8 mouse cellular contexts compared by ENCODE assay signal in the genomic region with DNA sequence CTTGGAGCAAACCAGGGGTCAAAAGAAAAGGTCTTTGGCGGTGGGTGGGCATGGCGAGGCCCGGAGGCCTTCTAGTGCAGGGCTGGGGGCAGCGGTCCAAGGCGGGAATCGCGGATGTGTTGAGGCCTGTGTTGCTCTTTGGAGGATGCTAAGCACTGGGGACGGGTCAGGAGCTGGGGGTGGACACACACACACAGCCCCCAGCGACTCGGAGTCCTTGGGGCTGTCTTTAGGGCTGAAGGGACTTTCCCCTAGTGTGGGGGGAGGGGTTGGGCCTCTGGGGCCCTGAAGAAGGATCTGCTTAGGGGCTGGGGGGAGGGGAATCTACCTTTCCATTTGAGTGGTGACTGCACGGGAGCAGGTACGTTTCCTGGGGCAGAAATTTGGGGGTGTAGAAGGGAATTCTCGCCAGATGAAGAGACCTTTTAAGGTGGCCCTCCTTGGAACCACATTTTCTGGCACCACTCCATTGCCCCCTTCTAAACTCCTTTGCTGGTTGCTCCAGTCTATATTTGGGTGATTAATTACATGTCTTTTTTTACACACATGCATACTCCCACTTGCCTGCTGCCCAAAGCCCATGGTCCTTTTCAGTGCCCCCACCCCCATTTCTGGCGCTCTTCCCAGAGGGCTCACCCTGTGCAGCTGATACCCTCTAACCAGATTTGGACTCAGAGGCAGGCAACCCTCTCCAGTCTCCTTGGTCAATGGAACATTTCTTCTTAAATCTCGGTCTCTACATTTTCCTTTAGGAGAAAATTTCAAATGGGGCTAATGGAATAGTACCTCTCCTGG. TPM values are rescaled to one million over a fixed set of nuclear protein-coding genes. Genes with fewer than 3 reads are reported as not detected.
DNase-seq lines count a peak whose midpoint lies in the region; ATAC-seq and TF ChIP-seq lines count a peak whose summit lies in the region.

No protein-coding gene starts in this region.

- H3K27me3 ChIP-seq in MEL (ENCODE audit: control insufficient read depth in 1 of 2, insufficient read depth in 2 of 2, low read length in 2 of 2): no peaks in the 10 kb centered on the region
- H3K27me3 ChIP-seq in embryonic facial prominence, embryonic 12.5 days: no peaks in the 10 kb centered on the region; the same call in 1 of the 2 replicates
- H3K27me3 ChIP-seq in hindbrain, embryonic 11.5 days (ENCODE audit: control insufficient read depth, insufficient read depth, low read length): peaks cover 2% of the 10 kb centered on the region; the same call in 1 of the 2 replicates
- peaks cover 9% of the 10 kb centered on the region for H3K27me3 ChIP-seq in liver, embryonic 12.5 days (replicated peaks)
- no peaks in the 10 kb centered on the region for H3K27me3 ChIP-seq in neural tube, embryonic 13.5 days

- no peak for DNase-seq in layer of hippocampus, adult 2 months (ENCODE audit: low spot score in 2 of 2)
- DNase-seq in layer of hippocampus, postnatal 14 days (ENCODE audit: low spot score in 2 of 2): no peak
- DNase-seq in MEL (ENCODE audit: low read depth, low spot score): no peak
- DNase-seq in hindbrain, embryonic 11.5 days (ENCODE audit: low spot score): peak; percentile 41
- DNase-seq in urinary bladder, postnatal 14 days (ENCODE audit: low spot score): no peak

- peak; percentile 67 for ATAC-seq in embryonic facial prominence, embryonic 12.5 days (ENCODE audit: insufficient number of reproducible peaks, insufficient read depth, low FRiP score, low TSS enrichment)
- ATAC-seq in hindbrain, embryonic 11.5 days (ENCODE audit: low FRiP score): peak; percentile 84
- peak; percentile 50 for ATAC-seq in liver, embryonic 12.5 days
- peak; percentile 79 for ATAC-seq in neural tube, embryonic 13.5 days (ENCODE audit: low read depth)

- TF ChIP-seq POLR2A in MEL (IDR thresholded peaks at IDR 0.05; ENCODE audit: control insufficient read depth in 1 of 2, insufficient read depth in 1 of 2, low read depth in 1 of 2, low read length in 2 of 2, poor library complexity in 1 of 2): no peak

- no peak for TF ChIP-seq CTCF in layer of hippocampus, adult 2 months (conservative IDR thresholded peaks at IDR 0.05)
- no peak for TF ChIP-seq CTCF in MEL (IDR thresholded peaks at IDR 0.05 in 2 of 3, conservative IDR thresholded peaks at IDR 0.05 in 1 of 3; ENCODE audit: control insufficient read depth in 1 of 3, insufficient read depth in 1 of 3, low read depth in 2 of 3, low read length in 3 of 3, poor library complexity in 1 of 3, severe bottlenecking in 1 of 3)

- no peaks in the 10 kb centered on the region for H3K9me3 ChIP-seq in MEL (replicated peaks; ENCODE audit: insufficient read depth, low read length)
- no peaks in the 10 kb centered on the region for H3K9me3 ChIP-seq in embryonic facial prominence, embryonic 12.5 days
- no peaks in the 10 kb centered on the region for H3K9me3 ChIP-seq in hindbrain, embryonic 11.5 days (ENCODE audit: control insufficient read depth, low read length)
- no peaks in the 10 kb centered on the region for H3K9me3 ChIP-seq in liver, embryonic 12.5 days (replicated peaks)
- no peaks in the 10 kb centered on the region for H3K9me3 ChIP-seq in neural tube, embryonic 13.5 days

- peaks cover 3% of the 10 kb centered on the region; the same call in 1 of the 2 replicates for H3K79me2 ChIP-seq in MEL (ENCODE audit: control insufficient read depth, insufficient read depth, low read length, poor library complexity)

- no peak for TF ChIP-seq EP300 in MEL (IDR thresholded peaks at IDR 0.05; ENCODE audit: low read depth in 1 of 2, low read length in 2 of 2)

- peaks cover 0 to 15% of the 10 kb centered on the region in 2 experiments; a peak in 2 of 4 replicates for H3K36me3 ChIP-seq in MEL (ENCODE audit: control insufficient read depth in 1 of 2, insufficient read depth in 2 of 2, low read length in 2 of 2)
- H3K36me3 ChIP-seq in embryonic facial prominence, embryonic 12.5 days: no peaks in the 10 kb centered on the region
- no peaks in the 10 kb centered on the region for H3K36me3 ChIP-seq in hindbrain, embryonic 11.5 days (ENCODE audit: control insufficient read depth, insufficient read depth, low read length)
- peaks cover 4% of the 10 kb centered on the region; the same call in 1 of the 2 replicates for H3K36me3 ChIP-seq in liver, embryonic 12.5 days
- no peaks in the 10 kb centered on the region for H3K36me3 ChIP-seq in neural tube, embryonic 13.5 days

- WGBS in embryonic facial prominence, embryonic 12.5 days: 25% methylated on average over 15 of the region's 15 CpGs
- WGBS in hindbrain, embryonic 11.5 days: 20% methylated on average over 15 of the region's 15 CpGs
- WGBS in liver, embryonic 12.5 days (ENCODE audit: insufficient replicate concordance): 15% methylated on average over 14 of the region's 15 CpGs
- 21% methylated on average over 15 of the region's 15 CpGs for WGBS in neural tube, embryonic 13.5 days

- H3K4me1 ChIP-seq in MEL (ENCODE audit: control insufficient read depth in 1 of 2, insufficient read depth in 2 of 2, low read length in 2 of 2): peaks cover 6 to 7% of the 10 kb centered on the region in 2 experiments
- no peaks in the 10 kb centered on the region for H3K4me1 ChIP-seq in embryonic facial prominence, embryonic 12.5 days
- H3K4me1 ChIP-seq in hindbrain, embryonic 11.5 days (replicated peaks; ENCODE audit: control insufficient read depth, insufficient read depth, low read length): no peaks in the 10 kb centered on the region
- peaks cover 25% of the 10 kb centered on the region; the same call in 1 of the 2 replicates for H3K4me1 ChIP-seq in liver, embryonic 12.5 days
- H3K4me1 ChIP-seq in neural tube, embryonic 13.5 days (replicated peaks): peaks cover 13% of the 10 kb centered on the region

- TF ChIP-seq RAD21 in MEL (IDR thresholded peaks at IDR 0.05; ENCODE audit: low read depth, low read length): no peak

- H3K4me3 ChIP-seq in layer of hippocampus, adult 2 months: peak overlapping the region; percentile 63
- H3K4me3 ChIP-seq in MEL (ENCODE audit: control insufficient read depth in 1 of 2, insufficient read depth in 1 of 2, low read depth in 2 of 2, low read length in 2 of 2): peak overlapping the region; percentile 57 to 94
- peak overlapping the region; percentile 59 for H3K4me3 ChIP-seq in embryonic facial prominence, embryonic 12.5 days
- peak overlapping the region; percentile 55 for H3K4me3 ChIP-seq in hindbrain, embryonic 11.5 days (ENCODE audit: low read depth, low read length)
- H3K4me3 ChIP-seq in liver, embryonic 12.5 days: peak overlapping the region; percentile 64
- H3K4me3 ChIP-seq in neural tube, embryonic 13.5 days: peak overlapping the region; percentile 55

- H3K4me2 ChIP-seq in embryonic facial prominence, embryonic 12.5 days (replicated peaks): peak overlapping the region; percentile 55
- H3K4me2 ChIP-seq in hindbrain, embryonic 11.5 days (replicated peaks; ENCODE audit: low read depth, low read length): peak overlapping the region; percentile 57
- peak overlapping the region; percentile 74 for H3K4me2 ChIP-seq in liver, embryonic 12.5 days
- peak overlapping the region; percentile 62 for H3K4me2 ChIP-seq in neural tube, embryonic 13.5 days

- peak overlapping the region; percentile 75 for H3K27ac ChIP-seq in layer of hippocampus, adult 2 months
- 0 out of 2 replicates have a peak overlapping the region, but pooled peaks have one; percentile 1 for H3K27ac ChIP-seq in MEL (ENCODE audit: control insufficient read depth, low read depth, low read length)
- peak overlapping the region; percentile 63; the same call in 1 of the 2 replicates for H3K27ac ChIP-seq in embryonic facial prominence, embryonic 12.5 days
- peak overlapping the region; percentile 51; the same call in 1 of the 2 replicates for H3K27ac ChIP-seq in hindbrain, embryonic 11.5 days (ENCODE audit: low read depth, low read length)
- H3K27ac ChIP-seq in liver, embryonic 12.5 days: no peak overlapping the region
- H3K27ac ChIP-seq in neural tube, embryonic 13.5 days (replicated peaks): peak overlapping the region; percentile 75

- peak overlapping the region; percentile 77 for H3K9ac ChIP-seq in MEL (ENCODE audit: control insufficient read depth, low read depth, low read length, poor library complexity, severe bottlenecking)
- peak overlapping the region; percentile 68 for H3K9ac ChIP-seq in embryonic facial prominence, embryonic 12.5 days
- peak overlapping the region; percentile 69 for H3K9ac ChIP-seq in hindbrain, embryonic 11.5 days (ENCODE audit: low read depth, low read length)
- H3K9ac ChIP-seq in liver, embryonic 12.5 days: peak overlapping the region; percentile 73
- H3K9ac ChIP-seq in neural tube, embryonic 13.5 days: peak overlapping the region; percentile 80

RNA-seq across cellular contexts. Expression of gene Zfp275, which starts 0.7 kb away (rescaled TPM):
- total RNA-seq in layer of hippocampus, adult 2 months (2021): 10 to 100 TPM; 11.0 to 11.9 TPM
- total RNA-seq in layer of hippocampus, postnatal 14 days (2021): 10 to 100 TPM; 11.1 to 11.7 TPM
- 4.5 and 4.8 TPM in 2 replicates for total RNA-seq in MEL (2012; rRNA removed)
- 1 to 10 TPM in 1 of 2 experiments, not detected in 1; 5.9 TPM for polyA plus RNA-seq in MEL (2012; ENCODE audit: insufficient read depth in 1 of 2, insufficient read length in 2 of 2, low read depth in 1 of 2, low replicate concordance in 2 of 2, missing spikeins in 1 of 2)
- polyA plus RNA-seq in embryonic facial prominence, embryonic 12.5 days (2016; fragmentation: Nextera tagmentation; extraction: Ambion mirVana): 21.2 and 21.6 TPM in 2 replicates
- 15.0 and 16.9 TPM in 2 replicates for polyA plus RNA-seq in hindbrain, embryonic 11.5 days (2014; fragmentation: Nextera tagmentation; extraction: Ambion mirVana)
- 4.0 and 4.4 TPM in 2 replicates for polyA plus RNA-seq in liver, embryonic 12.5 days (2016; fragmentation: Nextera tagmentation; extraction: Ambion mirVana)
- 10.6 and 11.0 TPM in 2 replicates for polyA plus RNA-seq in neural tube, embryonic 13.5 days (2015; fragmentation: Nextera tagmentation; extraction: Ambion mirVana)

RNA-seq across cellular contexts. Expression of gene Gm45015, which starts 6.5 kb away (rescaled TPM):
- total RNA-seq in layer of hippocampus, adult 2 months (2021): not detected
- total RNA-seq in layer of hippocampus, postnatal 14 days (2021): not detected
- not detected in 2 replicates for total RNA-seq in MEL (2012; rRNA removed)
- not detected for polyA plus RNA-seq in MEL (2012; ENCODE audit: insufficient read depth in 1 of 2, insufficient read length in 2 of 2, low read depth in 1 of 2, low replicate concordance in 2 of 2, missing spikeins in 1 of 2)
- polyA plus RNA-seq in embryonic facial prominence, embryonic 12.5 days (2016; fragmentation: Nextera tagmentation; extraction: Ambion mirVana): not detected in 2 replicates
- not detected in 2 replicates for polyA plus RNA-seq in hindbrain, embryonic 11.5 days (2014; fragmentation: Nextera tagmentation; extraction: Ambion mirVana)
- not detected in 2 replicates for polyA plus RNA-seq in liver, embryonic 12.5 days (2016; fragmentation: Nextera tagmentation; extraction: Ambion mirVana)
- polyA plus RNA-seq in neural tube, embryonic 13.5 days (2015; fragmentation: Nextera tagmentation; extraction: Ambion mirVana): not detected in 2 replicates

RNA-seq across cellular contexts. Expression of gene Xlr5a, which starts 50.4 kb away (rescaled TPM):
- not detected for total RNA-seq in layer of hippocampus, adult 2 months (2021)
- not detected for total RNA-seq in layer of hippocampus, postnatal 14 days (2021)
- total RNA-seq in MEL (2012; rRNA removed): not detected in 2 replicates
- polyA plus RNA-seq in MEL (2012; ENCODE audit: insufficient read depth in 1 of 2, insufficient read length in 2 of 2, low read depth in 1 of 2, low replicate concordance in 2 of 2, missing spikeins in 1 of 2): not detected
- not detected in 2 replicates for polyA plus RNA-seq in embryonic facial prominence, embryonic 12.5 days (2016; fragmentation: Nextera tagmentation; extraction: Ambion mirVana)
- polyA plus RNA-seq in hindbrain, embryonic 11.5 days (2014; fragmentation: Nextera tagmentation; extraction: Ambion mirVana): not detected in 2 replicates
- not detected in 2 replicates for polyA plus RNA-seq in liver, embryonic 12.5 days (2016; fragmentation: Nextera tagmentation; extraction: Ambion mirVana)
- not detected in 2 replicates for polyA plus RNA-seq in neural tube, embryonic 13.5 days (2015; fragmentation: Nextera tagmentation; extraction: Ambion mirVana)

RNA-seq across cellular contexts. Expression of gene Xlr5c, which starts 50.4 kb away (rescaled TPM):
- total RNA-seq in layer of hippocampus, adult 2 months (2021): not detected
- total RNA-seq in layer of hippocampus, postnatal 14 days (2021): not detected
- total RNA-seq in MEL (2012; rRNA removed): not detected in 2 replicates
- not detected for polyA plus RNA-seq in MEL (2012; ENCODE audit: insufficient read depth in 1 of 2, insufficient read length in 2 of 2, low read depth in 1 of 2, low replicate concordance in 2 of 2, missing spikeins in 1 of 2)
- polyA plus RNA-seq in embryonic facial prominence, embryonic 12.5 days (2016; fragmentation: Nextera tagmentation; extraction: Ambion mirVana): not detected in 2 replicates
- not detected in 2 replicates for polyA plus RNA-seq in hindbrain, embryonic 11.5 days (2014; fragmentation: Nextera tagmentation; extraction: Ambion mirVana)
- not detected in 2 replicates for polyA plus RNA-seq in liver, embryonic 12.5 days (2016; fragmentation: Nextera tagmentation; extraction: Ambion mirVana)
- polyA plus RNA-seq in neural tube, embryonic 13.5 days (2015; fragmentation: Nextera tagmentation; extraction: Ambion mirVana): not detected in 2 replicates

RNA-seq across cellular contexts. Expression of gene Gm18336, which starts 55.4 kb away (rescaled TPM):
- not detected for total RNA-seq in layer of hippocampus, adult 2 months (2021)
- not detected for total RNA-seq in layer of hippocampus, postnatal 14 days (2021)
- total RNA-seq in MEL (2012; rRNA removed): 0.04 TPM in 1 of 2 replicates, not detected in the other
- not detected for polyA plus RNA-seq in MEL (2012; ENCODE audit: insufficient read depth in 1 of 2, insufficient read length in 2 of 2, low read depth in 1 of 2, low replicate concordance in 2 of 2, missing spikeins in 1 of 2)
- polyA plus RNA-seq in embryonic facial prominence, embryonic 12.5 days (2016; fragmentation: Nextera tagmentation; extraction: Ambion mirVana): not detected in 2 replicates
- polyA plus RNA-seq in hindbrain, embryonic 11.5 days (2014; fragmentation: Nextera tagmentation; extraction: Ambion mirVana): not detected in 2 replicates
- polyA plus RNA-seq in liver, embryonic 12.5 days (2016; fragmentation: Nextera tagmentation; extraction: Ambion mirVana): not detected in 2 replicates
- polyA plus RNA-seq in neural tube, embryonic 13.5 days (2015; fragmentation: Nextera tagmentation; extraction: Ambion mirVana): not detected in 2 replicates
